Mouse (Mus musculus) intestine, postnatal 0 days (tissue): ENCODE results near the gene Plxnb2. TPM values are rescaled to one million over a fixed set of nuclear protein-coding genes. Genes with fewer than 3 reads are reported as not detected.
A peak's percentile ranks its signal among the peaks of the same experiment; 100 is the strongest.

Source experiments
- ATAC-seq: fragments of 200-750 bp; cut with Nextera tagmentation; 2 replicates; pipeline ENCODE4 v1.8.0; 2017; ENCODE audit warnings: mild to moderate bottlenecking, moderate TSS enrichment, moderate library complexity
- H3K27ac ChIP-seq: fragments of 300-500 bp; sonication (generic); 2 replicates; pipeline ENCODE4 v1.5.1; 2014; ENCODE audit warnings: mild to moderate bottlenecking, low read depth, low read length, moderate library complexity
- H3K27me3 ChIP-seq: fragments of 300-500 bp; sonication (generic); replicated peaks from 2 replicates; pipeline ENCODE4 v1.6.1; 2014; ENCODE audit warnings: low read length, mixed read lengths; ENCODE audit not compliant: control insufficient read depth, insufficient read depth
- H3K36me3 ChIP-seq: fragments of 300-500 bp; sonication (generic); 2 replicates; pipeline ENCODE4 v1.6.1; 2014; ENCODE audit warnings: mild to moderate bottlenecking, moderate library complexity; ENCODE audit not compliant: control insufficient read depth, insufficient read depth
- H3K4me1 ChIP-seq: fragments of 300-500 bp; sonication (generic); replicated peaks from 2 replicates; pipeline ENCODE4 v1.6.1; 2014; ENCODE audit warnings: antibody characterized with exemption, low read length, mixed read lengths; ENCODE audit not compliant: control insufficient read depth, insufficient read depth
- H3K4me2 ChIP-seq: fragments of 300-500 bp; sonication (generic); replicated peaks from 2 replicates; pipeline ENCODE4 v1.6.1; 2014; ENCODE audit warnings: low read depth, mild to moderate bottlenecking, moderate library complexity
- H3K4me3 ChIP-seq: fragments of 300-500 bp; sonication (generic); 2 replicates; pipeline ENCODE4 v1.5.1; 2014; ENCODE audit warnings: low read depth, low read length
- H3K9ac ChIP-seq: fragments of 300-500 bp; sonication (generic); 2 replicates; pipeline ENCODE4 v1.6.1; 2014; ENCODE audit warnings: mild to moderate bottlenecking, low read depth, low read length
- H3K9me3 ChIP-seq: fragments of 300-500 bp; sonication (generic); 2 replicates; pipeline ENCODE4 v1.6.1; 2016; ENCODE audit warnings: mixed run types; ENCODE audit not compliant: control insufficient read depth
- CTCF ChIP-seq: sonication (generic); IDR thresholded peaks from 2 replicates; pipeline ENCODE4 v1.5.1; 2016; ENCODE audit warnings: low read depth, mild to moderate bottlenecking, control low read depth, antibody characterized with exemption, moderate library complexity
- WGBS: fragments of 180-500 bp; shearing (Covaris S2); extraction: QIAGEN DNeasy Blood & Tissue Kit; methylation state at CpG from one replicate; pipeline ENCODE4 v1.1.7; 2014; 5-methylcytosine and 5-hydroxymethylcytosine counted together
- polyA plus RNA-seq: library from polyadenylated mRNA; unstranded; fragments of >200 nt; fragmentation: Nextera tagmentation; extraction: Ambion mirVana; gene quantifications from 2 replicates; pipeline ENCODE4 v1.2.1, GENCODE M21; 2015

Gene Plxnb2
- polyA plus RNA-seq, 1 experiment from 2014 or later = 71.5 TPM

GRCm38 (mm10) chr15:89210915-89211715 is 30.5 kb upstream of the Plxnb2 start, which contains the start of gene Ppp6r2:
TSS of gene Ppp6r2 (plus strand) at chr15:89211553.
- Histone ChIP-seq H3K27me3 (no peaks in the 10 kb centered on the region), H3K4me3 (peak within 1 kb of the TSS; percentile 89), H3K4me1 (no peaks in the 10 kb centered on the region), H3K36me3 (no peaks in the 10 kb centered on the region), H3K9me3 (no peaks in the 10 kb centered on the region), H3K4me2 (peak within 1 kb of the TSS; percentile 67), H3K27ac (peak within 1 kb of the TSS; percentile 85), H3K9ac (peak within 1 kb of the TSS; percentile 97)
- ATAC-seq = peak; percentile 79
- 3% methylated on average over 70 of the region's 73 CpGs for WGBS
- TF ChIP-seq CTCF = peak; percentile 53

GRCm38 (mm10) chr15:89209886-89210761 is 29.5 kb upstream of the Plxnb2 start:
- H3K27ac ChIP-seq = peak overlapping the region; percentile 21; the same call in 1 of the 2 replicates
- no peaks in the 10 kb centered on the region for H3K4me1 ChIP-seq
- no peak for ATAC-seq
- no peaks in the 10 kb centered on the region for H3K9me3 ChIP-seq
- TF ChIP-seq CTCF = peak; percentile 85
- H3K27me3 ChIP-seq = no peaks in the 10 kb centered on the region
- H3K4me3 ChIP-seq = peak overlapping the region; percentile 89
- no peaks in the 10 kb centered on the region for H3K36me3 ChIP-seq
- no peak overlapping the region for H3K9ac ChIP-seq
- 9% methylated on average over 22 of the region's 22 CpGs for WGBS
- peak overlapping the region; percentile 67 for H3K4me2 ChIP-seq

GRCm38 (mm10) chr15:89207457-89207856 is 26.9 kb upstream of the Plxnb2 start:
- Histone ChIP-seq H3K36me3 (no peaks in the 10 kb centered on the region), H3K4me2 (no peak overlapping the region), H3K27me3 (no peaks in the 10 kb centered on the region), H3K4me1 (no peaks in the 10 kb centered on the region), H3K4me3 (no peak overlapping the region), H3K9ac (no peak overlapping the region), H3K27ac (no peak overlapping the region), H3K9me3 (no peaks in the 10 kb centered on the region)
- WGBS = 40% methylated on average over 4 of the region's 4 CpGs
- TF ChIP-seq CTCF = no peak
- peak; percentile 11; the same call in 1 of the 2 replicates for ATAC-seq

- Histone ChIP-seq H3K4me2 (peak overlapping the region; percentile 75), H3K9ac (peak overlapping the region; percentile 4; the same call in 1 of the 2 replicates), H3K27me3 (no peaks in the 10 kb centered on the region), H3K27ac (no peak overlapping the region), H3K4me3 (peak overlapping the region; percentile 96; the same call in 1 of the 2 replicates), H3K4me1 (peaks cover 6% of the 10 kb centered on the region; the same call in 1 of the 2 replicates), H3K36me3 (no peaks in the 10 kb centered on the region), H3K9me3 (no peaks in the 10 kb centered on the region)
- ATAC-seq = no peak
- 65% methylated on average over 15 of the region's 15 CpGs for WGBS
- no peak for TF ChIP-seq CTCF
Measured at GRCm38 (mm10) chr15:89197056-89197455, 16.5 kb upstream of the Plxnb2 start.

- no peaks in the 10 kb centered on the region for H3K36me3 ChIP-seq
- H3K4me2 ChIP-seq = peak within 1 kb of the TSS; percentile 78
- H3K4me3 ChIP-seq = peak within 1 kb of the TSS; percentile 96
- peak within 1 kb of the TSS; percentile 95 for H3K9ac ChIP-seq
- no peaks in the 10 kb centered on the region for H3K9me3 ChIP-seq
- peak; percentile 97 for TF ChIP-seq CTCF
- H3K4me1 ChIP-seq = peaks cover 6% of the 10 kb centered on the region; the same call in 1 of the 2 replicates
- ATAC-seq = peak; percentile 99
- under 1% methylated on average over 38 of the region's 38 CpGs for WGBS
- no peaks in the 10 kb centered on the region for H3K27me3 ChIP-seq
- peak within 1 kb of the TSS; percentile 98 for H3K27ac ChIP-seq
Measured at GRCm38 (mm10) chr15:89196313-89196706, 15.7 kb upstream of the Plxnb2 start, which contains the start of gene Dennd6b. TSS of gene Dennd6b (minus strand) at chr15:89196496.
